Mouse (Mus musculus) testis, adult 2 months (tissue): Measurements from ENCODE around the gene Tbl1x.

Source experiments
- CTCF ChIP-seq: fragments of 200-500 bp; IDR thresholded peaks from 2 replicates; pipeline ENCODE4 v1.5.1; 2012; ENCODE audit warnings: low read depth, mild to moderate bottlenecking, inconsistent platforms, low read length, moderate library complexity; ENCODE audit not compliant: control insufficient read depth, insufficient read depth, insufficient replicate concordance
- POLR2A ChIP-seq: fragments of 200-500 bp; IDR thresholded peaks from 2 replicates; pipeline ENCODE4 v1.6.1; 2012; ENCODE audit warnings: low read depth, mild to moderate bottlenecking, inconsistent platforms, low read length, moderate library complexity; ENCODE audit not compliant: control insufficient read depth

- TF ChIP-seq POLR2A (no peak), CTCF (no peak)
These were observed 20.7 kb upstream of the Tbl1x start for GRCm38 (mm10) chrX:77490127-77490526.
